In genomic region chr9:56146326-56146923, GRCm38 (mm10) we compare ENCODE assay signal across 19 mouse cellular contexts. TPM values are rescaled to one million over a fixed set of nuclear protein-coding genes. Genes with fewer than 3 reads are reported as not detected.
DNase-seq lines count a peak whose midpoint lies in the region; ATAC-seq and TF ChIP-seq lines count a peak whose summit lies in the region.
"Had no signal": no experiment of that assay in that cellular context is flagged by ENCODE, and none has a peak within 500 bp of the region (broad histone marks: within the 10 kb centered on the region; RNA-seq: fewer than 3 reads in every experiment).

No protein-coding gene starts in this region.

- no peaks in the 10 kb centered on the region for H3K9me3 ChIP-seq in hindbrain, postnatal 0 days (ENCODE audit: low read length)
- H3K9me3 ChIP-seq: embryonic facial prominence, embryonic 10.5 days; forebrain, embryonic 13.5 days; heart, embryonic 15.5 days; hindbrain, embryonic 13.5 days had no signal

- H3K36me3 ChIP-seq in hindbrain, postnatal 0 days (ENCODE audit: insufficient read depth, low read length): peaks cover 22% of the 10 kb centered on the region

- no peak overlapping the region for H3K4me3 ChIP-seq in hindbrain, postnatal 0 days (ENCODE audit: low read length)
- H3K4me3 ChIP-seq: embryonic facial prominence, embryonic 10.5 days; forebrain, embryonic 13.5 days; heart, embryonic 15.5 days; hindbrain, embryonic 13.5 days had no signal

- peak; percentile 65 for ATAC-seq in CD4-positive, CD25-positive, alpha-beta regulatory T cell, adult 4 months
- ATAC-seq in hindbrain, postnatal 0 days: no peak
- ATAC-seq: forebrain, embryonic 13.5 days; forebrain, postnatal 0 days had no signal

- DNase-seq in naive thymus-derived CD4-positive, alpha-beta T cell, adult 2 months (ENCODE audit: low read depth): peak; percentile 67
- DNase-seq in thymus, postnatal 10 days (ENCODE audit: low spot score in 2 of 2): peak; percentile 47 to 48
- peak; percentile 63 for DNase-seq in thymus, postnatal 4 days
- no peak for DNase-seq in retina, postnatal 1 day
- DNase-seq in hindbrain, postnatal 0 days (ENCODE audit: low spot score): no peak
- no peak for DNase-seq in heart, adult 9 months (ENCODE audit: low spot score in 2 of 2)
- DNase-seq: adrenal gland, adult 2 months; adrenal gland, postnatal 36 days; cerebellum, adult 2 months; cerebellum, postnatal 10 days; forebrain, postnatal 0 days; gastrocnemius, postnatal 14 days; heart, postnatal 14 days had no signal

- no peaks in the 10 kb centered on the region for H3K27me3 ChIP-seq in hindbrain, postnatal 0 days (ENCODE audit: insufficient read depth, low read length)
- H3K27me3 ChIP-seq: forebrain, embryonic 13.5 days; heart, embryonic 15.5 days; hindbrain, embryonic 13.5 days had no signal

- WGBS in hindbrain, postnatal 0 days: 96% methylated on average over 16 of the region's 16 CpGs

- no peak overlapping the region for H3K27ac ChIP-seq in hindbrain, postnatal 0 days
- H3K27ac ChIP-seq: embryonic facial prominence, embryonic 10.5 days; forebrain, embryonic 13.5 days; heart, embryonic 15.5 days; hindbrain, embryonic 13.5 days had no signal

- no peaks in the 10 kb centered on the region; the same call in 1 of the 2 replicates for H3K4me1 ChIP-seq in hindbrain, postnatal 0 days (ENCODE audit: insufficient read depth, low read length)
- H3K4me1 ChIP-seq: embryonic facial prominence, embryonic 10.5 days had no signal

- no peak overlapping the region for H3K4me2 ChIP-seq in hindbrain, postnatal 0 days (ENCODE audit: low read depth, low read length)
- H3K4me2 ChIP-seq: forebrain, embryonic 13.5 days; heart, embryonic 11.5 days; heart, embryonic 15.5 days; hindbrain, embryonic 13.5 days had no signal

- H3K9ac ChIP-seq in hindbrain, postnatal 0 days (replicated peaks; ENCODE audit: low read length): no peak overlapping the region
- H3K9ac ChIP-seq: forebrain, embryonic 13.5 days; forebrain, postnatal 0 days; heart, embryonic 15.5 days; hindbrain, embryonic 13.5 days had no signal

- TF ChIP-seq CTCF in hindbrain, postnatal 0 days (IDR thresholded peaks at IDR 0.05; ENCODE audit: low read depth): no peak

RNA-seq across cellular contexts. Expression of gene Tspan3, which starts 18.9 kb away (rescaled TPM):
- polyA plus RNA-seq in CD4-positive, CD25-positive, alpha-beta regulatory T cell, adult 4 months (2017; shearing (Covaris generic)): 10 to 100 TPM; 49.3 to 51.4 TPM
- 524 and 552 TPM in 2 replicates for total RNA-seq in hindbrain, postnatal 0 days (2014; rRNA removed)
- polyA plus RNA-seq in hindbrain, postnatal 0 days (2015; fragmentation: Nextera tagmentation; extraction: Ambion mirVana): 725 and 737 TPM in 2 replicates

RNA-seq across cellular contexts. Expression of gene Pstpip1, which starts 56.7 kb away (rescaled TPM):
- polyA plus RNA-seq in CD4-positive, CD25-positive, alpha-beta regulatory T cell, adult 4 months (2017; shearing (Covaris generic)): 10 to 100 TPM; 33.1 to 56.6 TPM
- 0.10 and 1.1 TPM in 2 replicates for total RNA-seq in hindbrain, postnatal 0 days (2014; rRNA removed)
- 0.78 and 1.4 TPM in 2 replicates for polyA plus RNA-seq in hindbrain, postnatal 0 days (2015; fragmentation: Nextera tagmentation; extraction: Ambion mirVana)

Comparison
In these comparisons a context has a peak if more than half of its experiments do, and no peak if none do; other contexts are left out.
1. DNase-seq: peak in naive thymus-derived CD4-positive, alpha-beta T cell, adult 2 months (single experiment), thymus, postnatal 10 days (2 of 2) and thymus, postnatal 4 days (single experiment); none in retina, postnatal 1 day (single experiment), hindbrain, postnatal 0 days (single experiment) and heart, adult 9 months (0 of 2).
2. RNA of gene Tspan3, which starts 18.9 kb away (polyA plus RNA-seq): 725 to 737 TPM in hindbrain, postnatal 0 days; 49.3 to 51.4 TPM in CD4-positive, CD25-positive, alpha-beta regulatory T cell, adult 4 months; every median in the first group is over 10 times any median in the second.
3. RNA of gene Pstpip1, which starts 56.7 kb away (polyA plus RNA-seq): 33.1 to 56.6 TPM in CD4-positive, CD25-positive, alpha-beta regulatory T cell, adult 4 months; 0.78 to 1.4 TPM in hindbrain, postnatal 0 days; every median in the first group is over 10 times any median in the second.